Comparison of ENCODE assay signal across 8 mouse cellular contexts in genomic region chr19:10038910-10039309, GRCm38 (mm10). TPM values are rescaled to one million over a fixed set of nuclear protein-coding genes. Genes with fewer than 3 reads are reported as not detected.
DNase-seq lines count a peak whose midpoint lies in the region; ATAC-seq and TF ChIP-seq lines count a peak whose summit lies in the region.
"Had no signal": no experiment of that assay in that cellular context is flagged by ENCODE, and none has a peak within 500 bp of the region (broad histone marks: within the 10 kb centered on the region; RNA-seq: fewer than 3 reads in every experiment).

No protein-coding gene starts in this region.

- no peaks in the 10 kb centered on the region for H3K79me2 ChIP-seq in liver, adult 2 months (ENCODE audit: control insufficient read depth, insufficient read depth, low read length)
- no peaks in the 10 kb centered on the region for H3K79me2 ChIP-seq in heart, adult 2 months (replicated peaks; ENCODE audit: control insufficient read depth, insufficient read depth, low read length)
- peaks cover 14% of the 10 kb centered on the region for H3K79me2 ChIP-seq in myocyte (ENCODE audit: control insufficient read depth, insufficient read depth)

- DNase-seq in liver, adult 2 months (ENCODE audit: extremely low read depth, low read depth, low spot score), result peak; percentile 55
- DNase-seq in heart, adult 2 months, result peak; percentile 62 to 63
- no peak for DNase-seq in left cerebral cortex, postnatal 25 days (ENCODE audit: low spot score in 2 of 2)
- no peak for DNase-seq in urinary bladder, postnatal 25 days (ENCODE audit: low spot score)

- TF ChIP-seq EP300 in heart, adult 2 months (IDR thresholded peaks at IDR 0.05; ENCODE audit: insufficient read depth, low read depth, low read length), result no peak

- H3K9me3 ChIP-seq in liver, embryonic 12.5 days (replicated peaks), result no peaks in the 10 kb centered on the region
- no peaks in the 10 kb centered on the region for H3K9me3 ChIP-seq in kidney, embryonic 15.5 days (replicated peaks)
- H3K9me3 ChIP-seq: neural tube, embryonic 12.5 days had no signal

- H3K4me2 ChIP-seq in liver, embryonic 12.5 days, result no peak overlapping the region
- H3K4me2 ChIP-seq in kidney, embryonic 15.5 days, result 0 out of 2 replicates have a peak overlapping the region, but pooled peaks have one; percentile 10
- peak overlapping the region; percentile 56 for H3K4me2 ChIP-seq in myocyte (ENCODE audit: low read depth)
- H3K4me2 ChIP-seq: neural tube, embryonic 12.5 days had no signal

- no peak for ATAC-seq in liver, embryonic 12.5 days
- no peak for ATAC-seq in kidney, embryonic 15.5 days (replicated peaks; ENCODE audit: low FRiP score)

- TF ChIP-seq CTCF in liver, adult 2 months (IDR thresholded peaks at IDR 0.05; ENCODE audit: low read depth, low read length), result no peak
- no peak for TF ChIP-seq CTCF in heart, adult 2 months (IDR thresholded peaks at IDR 0.05)

- H3K27me3 ChIP-seq in liver, adult 2 months (ENCODE audit: control insufficient read depth, insufficient read depth, low read length), result no peaks in the 10 kb centered on the region
- peaks cover 17% of the 10 kb centered on the region for H3K27me3 ChIP-seq in liver, embryonic 12.5 days (replicated peaks)
- H3K27me3 ChIP-seq in heart, adult 2 months (ENCODE audit: control insufficient read depth, insufficient read depth, low read length), result no peaks in the 10 kb centered on the region
- no peaks in the 10 kb centered on the region for H3K27me3 ChIP-seq in kidney, embryonic 15.5 days
- H3K27me3 ChIP-seq in myocyte (ENCODE audit: control insufficient read depth, insufficient read depth, insufficient read length), result no peaks in the 10 kb centered on the region

- 0 out of 2 replicates have a peak overlapping the region, but pooled peaks have one; percentile 25 for H3K27ac ChIP-seq in liver, adult 2 months (replicated peaks; ENCODE audit: insufficient read depth, low read depth, low read length)
- no peak overlapping the region for H3K27ac ChIP-seq in liver, embryonic 12.5 days
- H3K27ac ChIP-seq in heart, adult 2 months, result peak overlapping the region; percentile 71
- H3K27ac ChIP-seq in kidney, embryonic 15.5 days, result peak overlapping the region; percentile 67
- H3K27ac ChIP-seq: neural tube, embryonic 12.5 days had no signal

- H3ac ChIP-seq in myocyte (ENCODE audit: control insufficient read depth, insufficient read length), result no peak overlapping the region

- peaks cover 7% of the 10 kb centered on the region for H3K4me1 ChIP-seq in liver, adult 2 months (ENCODE audit: control insufficient read depth, insufficient read depth, low read length)
- peaks cover 70% of the 10 kb centered on the region for H3K4me1 ChIP-seq in liver, embryonic 12.5 days
- peaks cover 14% of the 10 kb centered on the region for H3K4me1 ChIP-seq in heart, adult 2 months (ENCODE audit: control insufficient read depth, insufficient read depth, low read length)
- peaks cover 58% of the 10 kb centered on the region for H3K4me1 ChIP-seq in kidney, embryonic 15.5 days

- no peaks in the 10 kb centered on the region for H3K36me3 ChIP-seq in liver, adult 2 months (ENCODE audit: control insufficient read depth, insufficient read depth, low read length)
- peaks cover 47% of the 10 kb centered on the region for H3K36me3 ChIP-seq in liver, embryonic 12.5 days
- H3K36me3 ChIP-seq in heart, adult 2 months (ENCODE audit: control insufficient read depth, insufficient read depth, low read length), result no peaks in the 10 kb centered on the region
- no peaks in the 10 kb centered on the region for H3K36me3 ChIP-seq in kidney, embryonic 15.5 days
- peaks cover under 1% of the 10 kb centered on the region for H3K36me3 ChIP-seq in myocyte (ENCODE audit: control insufficient read depth, insufficient read depth)
- H3K36me3 ChIP-seq: neural tube, embryonic 12.5 days had no signal

- intact Hi-C loops in heart, adult 2 months (cut with DNase I), result no loop called here
- intact Hi-C loops in left cerebral cortex, postnatal 25 days (cut with DNase I), result no loop called here

- H3K4me3 ChIP-seq in liver, adult 2 months (ENCODE audit: insufficient read depth, low read depth, low read length), result no peak overlapping the region
- no peak overlapping the region for H3K4me3 ChIP-seq in liver, embryonic 12.5 days
- no peak overlapping the region for H3K4me3 ChIP-seq in heart, adult 2 months
- no peak overlapping the region for H3K4me3 ChIP-seq in kidney, embryonic 15.5 days (replicated peaks)
- no peak overlapping the region for H3K4me3 ChIP-seq in myocyte
- H3K4me3 ChIP-seq: neural tube, embryonic 12.5 days had no signal

- no peak overlapping the region for H3K9ac ChIP-seq in liver, adult 2 months (ENCODE audit: low read depth, low read length)
- H3K9ac ChIP-seq in liver, embryonic 12.5 days, result no peak overlapping the region
- no peak overlapping the region for H3K9ac ChIP-seq in heart, adult 2 months (ENCODE audit: low read depth, low read length)
- H3K9ac ChIP-seq in kidney, embryonic 15.5 days, result no peak overlapping the region
- H3K9ac ChIP-seq: neural tube, embryonic 12.5 days had no signal

- WGBS in liver, adult 2 months, result 7% methylated on average over 3 of the region's 3 CpGs
- WGBS in liver, embryonic 12.5 days (ENCODE audit: insufficient replicate concordance), result 53% methylated on average over 3 of the region's 3 CpGs
- WGBS in heart, adult 2 months, result 10% methylated on average over 3 of the region's 3 CpGs
- 10% methylated on average over 3 of the region's 3 CpGs for WGBS in kidney, embryonic 15.5 days

- no peak for TF ChIP-seq POLR2A in liver, adult 2 months (IDR thresholded peaks at IDR 0.05; ENCODE audit: extremely low read depth, insufficient read depth, low read length)
- no peak for TF ChIP-seq POLR2A in heart, adult 2 months (IDR thresholded peaks at IDR 0.05; ENCODE audit: insufficient read depth, low read depth, low read length)
- no peak for TF ChIP-seq POLR2A in myocyte (IDR thresholded peaks at IDR 0.05; ENCODE audit: insufficient read length, low read depth)

TF ChIP-seq in myocyte, 11 proteins besides CTCF, POLR2A, EP300 and RAD21:
- TF ChIP-seq SRF (IDR thresholded peaks at IDR 0.05; ENCODE audit: control insufficient read depth, insufficient read length, low read depth), result no peak
- peak in 1 of 3 experiments; percentile 47 for TF ChIP-seq MYOG (IDR thresholded peaks at IDR 0.05; ENCODE audit: control insufficient read depth in 1 of 3, insufficient read depth in 1 of 3, insufficient read length in 2 of 3, low read depth in 2 of 3)

RNA-seq across cellular contexts. Expression of gene Fads3, which starts 2.5 kb away (rescaled TPM):
- total RNA-seq in liver, adult 2 months (2014; rRNA removed), result 1.4 and 2.8 TPM in 2 replicates
- polyA plus RNA-seq in liver, adult 2 months (2012; rRNA removed), result 4.8 TPM in 2 replicates
- 6.9 and 10.0 TPM in 2 replicates for polyA plus RNA-seq in liver, embryonic 12.5 days (2016; fragmentation: Nextera tagmentation; extraction: Ambion mirVana)
- total RNA-seq in heart, adult 2 months (2021), result 10 to 100 TPM; 29.7 to 33.7 TPM
- polyA plus RNA-seq in heart, adult 2 months (2012; rRNA removed), result 104 and 135 TPM in 2 replicates
- 21.5 and 22.3 TPM in 2 replicates for polyA plus RNA-seq in kidney, embryonic 15.5 days (2015; fragmentation: Nextera tagmentation; extraction: Ambion mirVana)
- 557 TPM for polyA plus RNA-seq in myocyte (2012; fragmentation: generic; extraction: Trizol)
- total RNA-seq in left cerebral cortex, postnatal 25 days (2021), result 10 to 100 TPM; 31.1 to 31.5 TPM

RNA-seq across cellular contexts. Expression of gene Rab3il1, which starts 37.4 kb away (rescaled TPM):
- total RNA-seq in liver, adult 2 months (2014; rRNA removed), result 3.1 and 4.0 TPM in 2 replicates
- 3.1 and 3.8 TPM in 2 replicates for polyA plus RNA-seq in liver, adult 2 months (2012; rRNA removed)
- 189 and 191 TPM in 2 replicates for polyA plus RNA-seq in liver, embryonic 12.5 days (2016; fragmentation: Nextera tagmentation; extraction: Ambion mirVana)
- 1 to 10 TPM; 5.9 to 6.5 TPM for total RNA-seq in heart, adult 2 months (2021)
- 11.1 and 14.2 TPM in 2 replicates for polyA plus RNA-seq in heart, adult 2 months (2012; rRNA removed)
- 28.0 and 34.3 TPM in 2 replicates for polyA plus RNA-seq in kidney, embryonic 15.5 days (2015; fragmentation: Nextera tagmentation; extraction: Ambion mirVana)
- 15.2 TPM for polyA plus RNA-seq in myocyte (2012; fragmentation: generic; extraction: Trizol)
- 1 to 10 TPM; 9.4 to 9.5 TPM for total RNA-seq in left cerebral cortex, postnatal 25 days (2021)

RNA-seq across cellular contexts. Expression of gene Best1, which starts 37.5 kb away (rescaled TPM):
- total RNA-seq in liver, adult 2 months (2014; rRNA removed), result not detected in 2 replicates
- polyA plus RNA-seq in liver, adult 2 months (2012; rRNA removed), result 0.05 TPM in 1 of 2 replicates, not detected in the other
- polyA plus RNA-seq in liver, embryonic 12.5 days (2016; fragmentation: Nextera tagmentation; extraction: Ambion mirVana), result 0.17 and 0.32 TPM in 2 replicates
- under 1 TPM; 0.10 to 0.11 TPM for total RNA-seq in heart, adult 2 months (2021)
- polyA plus RNA-seq in heart, adult 2 months (2012; rRNA removed), result 0.45 and 0.47 TPM in 2 replicates
- 1.4 and 1.7 TPM in 2 replicates for polyA plus RNA-seq in kidney, embryonic 15.5 days (2015; fragmentation: Nextera tagmentation; extraction: Ambion mirVana)
- polyA plus RNA-seq in myocyte (2012; fragmentation: generic; extraction: Trizol), result 6.6 TPM
- total RNA-seq in left cerebral cortex, postnatal 25 days (2021), result under 1 TPM; 0.78 to 0.83 TPM

RNA-seq across cellular contexts. Expression of gene Fth1, which starts 58.5 kb away (rescaled TPM):
- total RNA-seq in liver, adult 2 months (2014; rRNA removed), result 1,154 and 1,241 TPM in 2 replicates
- 7,340 and 8,771 TPM in 2 replicates for polyA plus RNA-seq in liver, adult 2 months (2012; rRNA removed)
- 5,199 and 5,262 TPM in 2 replicates for polyA plus RNA-seq in liver, embryonic 12.5 days (2016; fragmentation: Nextera tagmentation; extraction: Ambion mirVana)
- 1,000 to 10,000 TPM; 2,956 to 3,430 TPM for total RNA-seq in heart, adult 2 months (2021)
- polyA plus RNA-seq in heart, adult 2 months (2012; rRNA removed), result 2,611 and 2,797 TPM in 2 replicates
- 1,594 and 1,598 TPM in 2 replicates for polyA plus RNA-seq in kidney, embryonic 15.5 days (2015; fragmentation: Nextera tagmentation; extraction: Ambion mirVana)
- 6,603 TPM for polyA plus RNA-seq in myocyte (2012; fragmentation: generic; extraction: Trizol)
- 1,000 to 10,000 TPM; 2,053 to 2,068 TPM for total RNA-seq in left cerebral cortex, postnatal 25 days (2021)

Comparison
In these comparisons a context has a peak if more than half of its experiments do, and no peak if none do; other contexts are left out.
1. DNase-seq: peak in liver, adult 2 months (single experiment) and heart, adult 2 months (2 of 2); none in left cerebral cortex, postnatal 25 days (0 of 2) and urinary bladder, postnatal 25 days (single experiment).